13 mouse cellular contexts compared by ENCODE assay signal in the genomic region with DNA sequence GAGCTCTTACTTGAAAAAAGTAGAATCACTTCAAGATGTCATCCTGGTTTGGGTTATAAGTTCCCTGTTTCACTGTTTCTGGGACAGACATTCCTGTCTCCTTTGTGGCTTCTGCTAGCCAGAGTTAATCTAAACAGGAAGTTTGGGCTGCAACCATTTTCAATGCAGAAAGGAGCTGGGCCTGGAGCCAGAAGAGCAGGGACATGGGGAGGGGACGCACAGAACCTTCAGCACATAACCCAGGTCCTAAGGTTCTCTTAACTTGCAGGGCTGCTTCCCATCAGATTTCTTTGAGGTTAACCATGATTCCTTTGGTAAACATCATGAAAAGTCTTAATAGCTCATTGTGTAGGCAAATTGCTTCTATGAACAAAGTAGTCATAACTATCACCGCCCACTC. TPM values are rescaled to one million over a fixed set of nuclear protein-coding genes. Genes with fewer than 3 reads are reported as not detected.
DNase-seq lines count a peak whose midpoint lies in the region.
"Had no signal": no experiment of that assay in that cellular context is flagged by ENCODE, and none has a peak within 500 bp of the region (broad histone marks: within the 10 kb centered on the region; RNA-seq: fewer than 3 reads in every experiment).

No protein-coding gene starts in this region.

- peak; percentile 55 for DNase-seq in heart, adult 11 months
- DNase-seq in heart, adult 8-10 months (ENCODE audit: low spot score) = no peak
- peak; percentile 31 for DNase-seq in layer of hippocampus, adult 9-11 months
- DNase-seq in layer of hippocampus, adult 18-20 months (ENCODE audit: low spot score in 2 of 2) = no peak
- DNase-seq in CD4-positive helper T cell, adult 2 months (ENCODE audit: low read depth, low spot score) = peak; percentile 35
- DNase-seq in lung, postnatal 14 days = peak; percentile 64
- DNase-seq in right cerebral cortex, postnatal 25 days = no peak
- DNase-seq in ovary, adult 18-20 months (ENCODE audit: low spot score) = no peak
- DNase-seq: cerebellum, adult 9-11 months; embryo, embryonic 11 days; gastrocnemius, postnatal 14 days; kidney, adult 2 months; right cerebral cortex, postnatal 14 days had no signal

RNA-seq across cellular contexts. Expression of a gene that starts 4.3 kb away (rescaled TPM):
- 10 to 100 TPM; 10.4 to 12.9 (median 11.6) TPM for total RNA-seq in heart, adult 8-10 months (2022)
- total RNA-seq in layer of hippocampus, adult 18-20 months (2021) = 10 to 100 TPM; 51.6 to 56.3 TPM

RNA-seq across cellular contexts. Expression of a gene that starts 56.4 kb away (rescaled TPM):
- total RNA-seq in heart, adult 8-10 months (2022) = under 1 TPM in 2 of 4 experiments, not detected in 2; 0.40 to 0.69 TPM
- total RNA-seq in layer of hippocampus, adult 18-20 months (2021) = under 1 TPM; 0.84 to 0.86 TPM

RNA-seq across cellular contexts. Expression of a gene that starts 56.5 kb away (rescaled TPM):
- total RNA-seq in heart, adult 8-10 months (2022) = 100 to 1,000 TPM; 119 to 175 (median 143) TPM
- 100 to 1,000 TPM; 248 to 262 TPM for total RNA-seq in layer of hippocampus, adult 18-20 months (2021)

Comparison
In these comparisons a context has a peak if more than half of its experiments do, and no peak if none do; other contexts are left out.
1. DNase-seq: peak in heart, adult 11 months (single experiment), layer of hippocampus, adult 9-11 months (single experiment), CD4-positive helper T cell, adult 2 months (single experiment) and lung, postnatal 14 days (single experiment); none in heart, adult 8-10 months (single experiment), layer of hippocampus, adult 18-20 months (0 of 2), right cerebral cortex, postnatal 25 days (single experiment) and ovary, adult 18-20 months (single experiment).